Mouse (Mus musculus) neural tube, embryonic 15.5 days (tissue): ENCODE measurements around the gene Ackr2. TPM values are rescaled to one million over a fixed set of nuclear protein-coding genes. Genes with fewer than 3 reads are reported as not detected.

Experiments
- ATAC-seq: fragments of 200-750 bp; cut with Nextera tagmentation; 2 replicates; pipeline ENCODE4 v1.8.0; 2017; ENCODE audit warnings: mild to moderate bottlenecking, moderate TSS enrichment, moderate library complexity; ENCODE audit not compliant: low FRiP score
- H3K27ac ChIP-seq: fragments of 300-500 bp; sonication (generic); replicated peaks from 2 replicates; pipeline ENCODE4 v1.5.1; 2015; ENCODE audit warnings: mild to moderate bottlenecking, inconsistent platforms
- H3K27me3 ChIP-seq: fragments of 300-500 bp; sonication (generic); replicated peaks from 2 replicates; pipeline ENCODE4 v1.6.1; 2015; ENCODE audit warnings: inconsistent platforms
- H3K36me3 ChIP-seq: fragments of 300-500 bp; sonication (generic); 2 replicates; pipeline ENCODE4 v1.6.1; 2015; ENCODE audit warnings: inconsistent platforms
- H3K4me1 ChIP-seq: fragments of 300-500 bp; sonication (generic); 2 replicates; pipeline ENCODE4 v1.6.1; 2015; ENCODE audit warnings: inconsistent platforms
- H3K4me2 ChIP-seq: fragments of 300-500 bp; sonication (generic); 2 replicates; pipeline ENCODE4 v1.6.1; 2015; ENCODE audit warnings: inconsistent platforms, mild to moderate bottlenecking, moderate library complexity
- H3K4me3 ChIP-seq: fragments of 300-500 bp; sonication (generic); replicated peaks from 2 replicates; pipeline ENCODE4 v1.5.1; 2015; ENCODE audit warnings: mild to moderate bottlenecking, inconsistent platforms
- H3K9ac ChIP-seq: fragments of 300-500 bp; sonication (generic); replicated peaks from 2 replicates; pipeline ENCODE4 v1.6.1; 2015; ENCODE audit warnings: mild to moderate bottlenecking, inconsistent platforms
- H3K9me3 ChIP-seq: fragments of 300-500 bp; sonication (generic); replicated peaks from 2 replicates; pipeline ENCODE4 v1.6.1; 2016; ENCODE audit warnings: inconsistent platforms
- WGBS: fragments of 180-500 bp; shearing (Covaris S2); methylation state at CpG from one replicate; pipeline ENCODE4 v1.1.7; 2015; ENCODE audit warnings: mixed read lengths; 5-methylcytosine and 5-hydroxymethylcytosine counted together
- polyA plus RNA-seq: library from polyadenylated mRNA; unstranded; fragments of >200 nt; fragmentation: Nextera tagmentation; extraction: Ambion mirVana; gene quantifications from 2 replicates; pipeline ENCODE4 v1.2.1, GENCODE M21; 2015

Gene Ackr2
- polyA plus RNA-seq, 1 experiment from 2014 or later: 1.5 TPM

DNA sequence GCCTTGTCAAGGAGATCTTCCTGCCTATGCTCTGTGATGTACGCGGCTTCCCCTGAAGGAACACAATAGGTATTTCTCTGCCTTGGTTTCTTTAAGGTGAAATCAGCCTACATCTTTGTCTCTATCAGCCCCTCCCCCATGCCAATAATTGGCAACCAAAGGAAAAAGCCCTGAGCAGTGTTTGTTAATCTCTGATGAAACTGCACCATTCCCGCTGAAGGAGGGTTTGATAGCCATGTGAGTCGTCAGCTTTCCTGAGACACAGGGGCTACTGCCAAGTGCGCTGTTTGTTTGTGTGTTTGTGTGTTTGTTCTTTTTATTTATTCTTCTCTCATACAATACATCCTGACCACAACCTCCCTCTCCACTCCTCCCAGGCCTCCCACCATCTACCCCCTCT is 25.8 kb downstream of the Ackr2 start:
- Histone ChIP-seq H3K4me3 (no peak overlapping the region), H3K4me2 (no peak overlapping the region), H3K9ac (no peak overlapping the region), H3K36me3 (no peaks in the 10 kb centered on the region), H3K9me3 (no peaks in the 10 kb centered on the region), H3K4me1 (no peaks in the 10 kb centered on the region), H3K27ac (no peak overlapping the region), H3K27me3 (no peaks in the 10 kb centered on the region)
- WGBS: 77% methylated on average over 5 of the region's 5 CpGs
- ATAC-seq: no peak

GRCm38 (mm10) chr9:121924901-121925560 is 26.9 kb downstream of the Ackr2 start:
- Histone ChIP-seq H3K27me3 (no peaks in the 10 kb centered on the region), H3K4me2 (no peak overlapping the region), H3K36me3 (no peaks in the 10 kb centered on the region), H3K9me3 (no peaks in the 10 kb centered on the region), H3K9ac (no peak overlapping the region), H3K4me1 (no peaks in the 10 kb centered on the region), H3K27ac (no peak overlapping the region), H3K4me3 (no peak overlapping the region)
- no peak for ATAC-seq
- WGBS: 92% methylated on average over 9 of the region's 9 CpGs

- Histone ChIP-seq H3K4me2 (no peak overlapping the region), H3K4me1 (no peaks in the 10 kb centered on the region), H3K9ac (no peak overlapping the region), H3K27me3 (no peaks in the 10 kb centered on the region), H3K9me3 (no peaks in the 10 kb centered on the region), H3K27ac (no peak overlapping the region), H3K36me3 (no peaks in the 10 kb centered on the region), H3K4me3 (no peak overlapping the region)
- no peak for ATAC-seq
- WGBS: 62% methylated on average over 8 of the region's 8 CpGs
These were observed 27.8 kb downstream of the Ackr2 start for GRCm38 (mm10) chr9:121925959-121926358.

GRCm38 (mm10) chr9:121926634-121927405 is 28.7 kb downstream of the Ackr2 start:
- Histone ChIP-seq H3K27ac (no peak overlapping the region), H3K4me3 (no peak overlapping the region), H3K4me1 (no peaks in the 10 kb centered on the region), H3K9me3 (no peaks in the 10 kb centered on the region), H3K36me3 (no peaks in the 10 kb centered on the region), H3K27me3 (no peaks in the 10 kb centered on the region), H3K9ac (no peak overlapping the region), H3K4me2 (no peak overlapping the region)
- 73% methylated on average over 11 of the region's 11 CpGs for WGBS
- ATAC-seq: no peak

DNA sequence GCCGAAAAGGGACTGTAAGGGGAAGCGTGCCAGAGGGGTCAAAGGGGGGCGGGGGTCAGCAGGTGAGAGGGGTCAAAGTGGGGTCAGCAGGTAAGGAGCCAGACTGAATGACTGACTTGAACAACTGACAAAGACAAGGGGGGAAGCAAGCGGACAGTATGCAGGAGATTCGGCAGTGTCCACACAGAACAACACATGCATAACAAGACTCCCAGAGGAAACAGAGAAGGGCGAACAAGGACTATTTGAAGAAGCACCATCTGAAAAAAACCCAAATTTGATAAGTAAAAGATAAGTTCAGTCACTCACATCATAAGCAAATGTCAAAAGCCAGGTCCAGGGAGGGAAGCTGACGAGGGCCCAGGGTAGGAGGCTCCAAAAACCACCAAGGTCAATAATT is 29.6 kb downstream of the Ackr2 start:
- Histone ChIP-seq H3K4me3 (no peak overlapping the region), H3K27ac (no peak overlapping the region), H3K27me3 (no peaks in the 10 kb centered on the region), H3K36me3 (no peaks in the 10 kb centered on the region), H3K4me2 (no peak overlapping the region), H3K9ac (no peak overlapping the region), H3K9me3 (no peaks in the 10 kb centered on the region), H3K4me1 (no peaks in the 10 kb centered on the region)
- ATAC-seq: no peak
- 82% methylated on average over 7 of the region's 7 CpGs for WGBS

DNA sequence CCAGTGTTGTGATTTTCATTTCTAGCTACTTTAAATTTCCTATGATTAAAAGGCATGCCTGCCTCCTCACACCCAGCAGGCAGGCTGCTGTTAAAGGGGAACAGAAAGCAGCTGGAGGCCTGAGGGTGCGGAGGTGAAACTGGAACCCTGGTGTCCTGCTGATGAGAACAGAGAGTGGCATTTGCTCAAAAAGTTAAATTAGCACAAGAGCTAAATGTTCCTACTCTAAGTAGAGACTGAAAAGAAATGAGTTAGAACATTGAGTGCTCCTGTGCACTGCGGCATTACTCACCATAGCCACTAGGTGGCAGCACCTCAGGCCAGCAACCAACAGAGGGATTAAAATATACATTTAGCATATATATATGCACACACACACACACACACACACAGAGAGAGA is 30.3 kb downstream of the Ackr2 start:
- no peak overlapping the region for H3K9ac ChIP-seq
- no peaks in the 10 kb centered on the region for H3K27me3 ChIP-seq
- no peaks in the 10 kb centered on the region for H3K4me1 ChIP-seq
- no peaks in the 10 kb centered on the region for H3K36me3 ChIP-seq
- no peak overlapping the region for H3K4me3 ChIP-seq
- no peaks in the 10 kb centered on the region for H3K9me3 ChIP-seq
- 20% methylated on average over 2 of the region's 2 CpGs for WGBS
- H3K27ac ChIP-seq: no peak overlapping the region
- no peak for ATAC-seq
- H3K4me2 ChIP-seq: no peak overlapping the region

DNA sequence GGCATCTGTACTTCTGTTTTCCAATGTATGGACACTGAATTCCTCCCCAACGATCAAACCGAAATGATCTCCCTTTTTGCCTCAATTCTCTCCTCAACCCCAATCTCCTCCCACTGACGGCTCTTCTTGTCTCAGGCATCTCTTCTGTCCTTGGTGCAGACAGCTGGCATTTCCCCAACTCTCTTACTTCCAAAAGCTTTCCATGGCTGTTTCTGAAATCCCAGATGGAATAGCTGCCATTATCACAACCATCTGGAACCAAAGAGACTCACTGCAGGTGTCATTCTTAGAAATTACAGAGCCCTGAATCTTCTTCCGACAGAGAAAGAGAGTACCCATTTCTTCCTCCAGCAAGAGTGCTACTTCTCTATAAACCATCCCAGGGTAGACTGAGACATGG is 36.7 kb downstream of the Ackr2 start:
- Histone ChIP-seq H3K4me3 (no peak overlapping the region), H3K4me2 (no peak overlapping the region), H3K27ac (no peak overlapping the region), H3K9ac (no peak overlapping the region), H3K4me1 (0 out of 2 replicates have a peak, but pooled peaks cover 3% of the 10 kb centered on the region), H3K9me3 (no peaks in the 10 kb centered on the region), H3K27me3 (no peaks in the 10 kb centered on the region), H3K36me3 (no peaks in the 10 kb centered on the region)
- 82% methylated on average over 4 of the region's 4 CpGs for WGBS
- ATAC-seq: no peak

DNA sequence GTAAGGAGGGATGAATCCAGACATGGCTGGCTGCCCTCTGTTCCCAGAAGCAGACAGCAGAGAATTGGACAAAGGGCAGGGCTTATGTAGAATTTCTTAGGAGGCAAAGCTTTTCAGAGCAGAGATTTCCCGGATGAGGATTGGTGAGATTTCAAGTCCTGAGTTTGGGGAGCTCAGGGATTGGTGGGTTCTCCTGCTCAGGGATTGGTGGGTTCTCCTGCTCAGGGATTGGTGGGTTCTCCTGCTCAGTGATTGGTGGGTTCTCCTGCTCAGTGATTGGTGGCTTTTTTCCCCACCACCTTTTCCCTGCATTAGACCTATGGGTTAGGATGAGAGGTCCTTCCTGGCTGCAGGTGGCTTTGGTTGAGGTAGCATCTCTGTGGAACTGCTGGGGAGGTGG is 38.8 kb downstream of the Ackr2 start:
- Histone ChIP-seq H3K9me3 (no peaks in the 10 kb centered on the region), H3K4me2 (peak overlapping the region; percentile 51), H3K36me3 (no peaks in the 10 kb centered on the region), H3K4me3 (peak overlapping the region; percentile 47), H3K9ac (no peak overlapping the region), H3K4me1 (0 out of 2 replicates have a peak, but pooled peaks cover 3% of the 10 kb centered on the region), H3K27me3 (no peaks in the 10 kb centered on the region), H3K27ac (no peak overlapping the region)
- ATAC-seq: peak; percentile 87
- 67% methylated on average over 1 of the region's 1 CpGs for WGBS

DNA sequence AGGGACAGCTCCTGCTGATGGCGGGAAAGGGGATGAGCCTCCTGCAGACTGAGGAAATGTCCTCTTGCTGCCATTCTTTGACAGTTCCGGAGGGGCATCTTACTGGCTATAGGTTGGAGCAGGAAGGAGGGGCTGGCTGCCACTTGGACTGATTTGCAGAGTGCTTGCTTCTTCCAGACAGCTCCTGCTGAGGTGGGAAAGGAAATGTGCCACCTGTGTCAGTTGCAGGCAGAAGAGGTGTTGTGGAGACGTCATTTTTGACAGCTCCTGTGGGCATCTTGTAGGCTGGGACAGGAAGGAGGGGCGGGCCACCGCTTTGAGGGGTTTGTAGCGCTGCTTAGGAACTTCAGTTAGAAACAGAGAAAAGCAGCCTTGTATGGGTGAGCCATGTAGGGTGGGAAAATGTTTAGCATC is 39.3 kb downstream of the Ackr2 start:
- peak; percentile 67 for ATAC-seq
- H3K4me2 ChIP-seq: peak overlapping the region; percentile 51
- H3K9me3 ChIP-seq: no peaks in the 10 kb centered on the region
- no peaks in the 10 kb centered on the region for H3K27me3 ChIP-seq
- peak overlapping the region; percentile 64 for H3K27ac ChIP-seq
- peak overlapping the region; percentile 47 for H3K4me3 ChIP-seq
- no peaks in the 10 kb centered on the region for H3K36me3 ChIP-seq
- WGBS: 65% methylated on average over 6 of the region's 6 CpGs
- H3K4me1 ChIP-seq: 0 out of 2 replicates have a peak, but pooled peaks cover 3% of the 10 kb centered on the region
- peak overlapping the region; percentile 41 for H3K9ac ChIP-seq

DNA sequence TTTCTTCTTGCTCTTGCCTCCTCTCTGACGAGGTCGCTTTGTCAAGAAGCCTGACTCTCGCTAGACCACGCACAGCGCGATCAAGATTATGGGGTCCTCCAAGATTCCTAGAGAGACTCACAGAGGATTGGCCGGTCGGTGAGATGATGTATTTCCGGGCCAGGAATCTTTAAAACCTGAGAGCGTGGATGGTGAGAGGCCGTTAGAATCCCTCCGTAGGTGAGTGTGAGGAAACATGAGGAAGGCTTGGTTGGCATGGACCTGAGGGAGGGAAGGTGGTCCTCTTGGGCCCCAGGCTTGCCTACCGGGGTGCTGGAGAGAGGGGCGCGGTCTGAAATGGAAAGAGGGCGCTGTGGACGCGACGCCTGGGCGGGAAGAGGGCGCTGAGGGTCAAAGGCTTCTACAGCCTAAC is 39.8 kb downstream of the Ackr2 start:
- H3K4me1 ChIP-seq: 0 out of 2 replicates have a peak, but pooled peaks cover 3% of the 10 kb centered on the region
- ATAC-seq: peak; percentile 76
- 68% methylated on average over 21 of the region's 21 CpGs for WGBS

DNA sequence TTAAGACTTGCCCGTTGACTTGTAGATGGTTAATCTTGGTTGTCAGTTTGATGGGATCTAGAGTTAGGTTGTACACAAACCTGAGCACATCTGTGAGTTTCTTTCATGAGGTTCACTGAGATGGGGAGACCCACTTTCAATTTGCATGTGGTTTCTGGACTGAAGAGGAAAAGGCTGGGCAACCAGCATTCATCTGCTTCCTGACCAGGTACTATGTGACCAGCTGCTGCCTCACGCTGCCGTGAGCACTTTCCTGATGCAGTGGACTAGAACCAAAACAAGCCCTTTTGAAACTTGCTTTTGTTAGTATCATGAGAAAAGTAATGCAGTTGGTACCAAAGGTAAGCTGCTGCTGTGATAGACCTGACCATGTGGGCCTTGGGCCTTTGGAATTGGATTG is 44.9 kb downstream of the Ackr2 start:
- no peak overlapping the region for H3K9ac ChIP-seq
- no peaks in the 10 kb centered on the region for H3K4me1 ChIP-seq
- H3K27me3 ChIP-seq: no peaks in the 10 kb centered on the region
- H3K4me2 ChIP-seq: no peak overlapping the region
- WGBS: 93% methylated on average over 3 of the region's 3 CpGs
- H3K9me3 ChIP-seq: no peaks in the 10 kb centered on the region
- H3K27ac ChIP-seq: no peak overlapping the region
- no peak overlapping the region for H3K4me3 ChIP-seq
- H3K36me3 ChIP-seq: no peaks in the 10 kb centered on the region
- no peak for ATAC-seq

More for the DNA sequence above, 39.8 kb downstream of the Ackr2 start:
- Histone ChIP-seq H3K9ac (peak overlapping the region; percentile 41), H3K36me3 (no peaks in the 10 kb centered on the region), H3K4me3 (peak overlapping the region; percentile 47), H3K9me3 (no peaks in the 10 kb centered on the region), H3K27ac (peak overlapping the region; percentile 64), H3K4me2 (peak overlapping the region; percentile 51), H3K27me3 (no peaks in the 10 kb centered on the region)

- H3K9ac ChIP-seq: no peak overlapping the region
- H3K4me3 ChIP-seq: no peak overlapping the region
- no peaks in the 10 kb centered on the region for H3K36me3 ChIP-seq
- ATAC-seq: no peak
- H3K4me1 ChIP-seq: no peaks in the 10 kb centered on the region
- 88% methylated on average over 3 of the region's 3 CpGs for WGBS
- H3K4me2 ChIP-seq: no peak overlapping the region
- H3K9me3 ChIP-seq: no peaks in the 10 kb centered on the region
- H3K27ac ChIP-seq: no peak overlapping the region
- H3K27me3 ChIP-seq: no peaks in the 10 kb centered on the region
These were observed 45.5 kb downstream of the Ackr2 start for GRCm38 (mm10) chr9:121943628-121944027.
